Mouse (Mus musculus) forebrain, postnatal 0 days (tissue): Measurements from ENCODE around the gene Gm1673. TPM values are rescaled to one million over a fixed set of nuclear protein-coding genes. Genes with fewer than 3 reads are reported as not detected.

Experiments used
- ATAC-seq: fragments of 200-750 bp; cut with Nextera tagmentation; 2 replicates; pipeline ENCODE4 v1.8.0; 2017; ENCODE audit warnings: mild to moderate bottlenecking, moderate library complexity
- DNase-seq: peaks from one replicate; pipeline ENCODE4 v3.0.0-alpha.2; 2015
- H3K27ac ChIP-seq: fragments of 300-500 bp; sonication (generic); 2 replicates; pipeline ENCODE4 v1.5.1; 2014; ENCODE audit warnings: low read depth, mild to moderate bottlenecking, antibody characterized with exemption, low read length, moderate library complexity, mixed read lengths
- H3K27me3 ChIP-seq: fragments of 300-500 bp; sonication (generic); 2 replicates; pipeline ENCODE4 v1.6.1; 2014; ENCODE audit warnings: mild to moderate bottlenecking, low read length, mixed read lengths; ENCODE audit not compliant: insufficient read depth
- H3K36me3 ChIP-seq: fragments of 300-500 bp; sonication (generic); 2 replicates; pipeline ENCODE4 v1.6.1; 2014; ENCODE audit warnings: mild to moderate bottlenecking, moderate library complexity; ENCODE audit not compliant: insufficient read depth
- H3K4me1 ChIP-seq: fragments of 300-500 bp; sonication (generic); 2 replicates; pipeline ENCODE4 v1.6.1; 2014; ENCODE audit warnings: antibody characterized with exemption; ENCODE audit not compliant: insufficient read depth
- H3K4me2 ChIP-seq: fragments of 300-500 bp; sonication (generic); 2 replicates; pipeline ENCODE4 v1.6.1; 2014; ENCODE audit warnings: low read depth, mild to moderate bottlenecking, moderate library complexity
- H3K4me3 ChIP-seq: fragments of 300-500 bp; sonication (generic); 2 replicates; pipeline ENCODE4 v1.5.1; 2014; ENCODE audit warnings: low read depth, low read length, mixed read lengths
- H3K9ac ChIP-seq: fragments of 300-500 bp; sonication (generic); 2 replicates; pipeline ENCODE4 v1.6.1; 2014; ENCODE audit warnings: mild to moderate bottlenecking
- H3K9me3 ChIP-seq: fragments of 300-500 bp; sonication (generic); 2 replicates; pipeline ENCODE4 v1.6.1; 2016; ENCODE audit warnings: low read length
- CTCF ChIP-seq: sonication (generic); IDR thresholded peaks from 2 replicates; pipeline ENCODE4 v1.5.1; 2016; ENCODE audit warnings: antibody characterized with exemption, control low read depth, low read depth
- WGBS: fragments of 180-500 bp; shearing (Covaris S2); extraction: QIAGEN DNeasy Blood & Tissue Kit; methylation state at CpG from one replicate; pipeline ENCODE4 v1.1.7; 2014; 5-methylcytosine and 5-hydroxymethylcytosine counted together
- polyA plus RNA-seq: library from polyadenylated mRNA; unstranded; fragments of >200 nt; fragmentation: Nextera tagmentation; extraction: Ambion mirVana; gene quantifications from 2 replicates; pipeline ENCODE4 v1.2.1, GENCODE M21; 2015
- total RNA-seq: library from RNA; depleted of rRNA; stranded (reverse); fragments of >200 nt; gene quantifications from 2 replicates; pipeline ENCODE4 v1.2.3, GENCODE M21; 2014

Gm1673 gene
- total and polyA plus RNA-seq, 2 experiments from 2014 or later: 539 to 747 TPM

DNA sequence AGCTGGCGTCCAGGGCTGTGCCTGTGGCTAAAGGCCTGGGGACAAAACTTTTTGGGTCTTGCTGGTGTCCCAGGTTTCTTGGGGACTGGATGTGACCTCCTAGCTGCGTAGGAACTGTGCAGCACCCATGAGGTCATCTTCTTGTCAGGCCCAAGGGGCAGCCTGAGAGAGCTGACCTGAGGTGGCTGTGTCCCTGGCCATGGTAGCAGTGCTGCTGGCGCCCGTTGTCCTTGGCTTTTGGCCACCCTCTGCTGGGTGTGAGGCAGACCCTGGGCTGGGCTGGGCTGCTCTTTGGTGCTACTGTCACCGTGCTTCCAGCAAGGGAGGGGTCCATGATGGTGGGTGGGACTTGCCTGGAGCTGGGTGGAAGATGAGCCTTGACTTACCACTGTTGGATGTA is 21.4 kb downstream of the Gm1673 start:
- WGBS: 82% methylated on average over 5 of the region's 5 CpGs
- ATAC-seq: no peak

DNA sequence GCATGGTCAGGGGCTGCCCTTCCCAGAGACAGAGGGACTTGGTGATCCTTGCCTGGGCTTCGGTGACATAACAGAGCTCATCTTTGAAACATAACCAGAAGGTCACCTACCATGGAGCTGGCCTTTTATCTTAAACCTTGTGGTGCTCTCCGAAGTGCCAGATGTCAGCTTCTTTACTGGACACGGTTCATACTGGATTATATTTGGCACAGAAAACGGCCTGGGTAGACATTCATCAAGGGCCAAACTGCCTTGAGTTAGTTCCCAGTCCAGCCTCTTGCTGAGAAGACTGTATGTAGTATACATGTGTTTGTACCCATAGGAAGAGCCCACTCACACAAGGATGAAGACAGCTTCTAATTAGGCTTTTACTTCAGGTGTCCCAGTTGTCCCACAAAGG is 23.6 kb downstream of the Gm1673 start:
- no peak overlapping the region for H3K9ac ChIP-seq
- peaks cover 9% of the 10 kb centered on the region; the same call in 1 of the 2 replicates for H3K36me3 ChIP-seq
- H3K4me1 ChIP-seq: no peaks in the 10 kb centered on the region
- no peak overlapping the region for H3K27ac ChIP-seq
- ATAC-seq: no peak
- no peak for TF ChIP-seq CTCF
- no peak overlapping the region for H3K4me2 ChIP-seq
- no peaks in the 10 kb centered on the region for H3K9me3 ChIP-seq
- no peak for DNase-seq
- WGBS: 81% methylated on average over 4 of the region's 4 CpGs
- H3K4me3 ChIP-seq: no peak overlapping the region
- no peaks in the 10 kb centered on the region for H3K27me3 ChIP-seq

More for the DNA sequence above, 21.4 kb downstream of the Gm1673 start:
- peaks cover under 1% of the 10 kb centered on the region for H3K4me1 ChIP-seq
- no peak for TF ChIP-seq CTCF
- no peak overlapping the region for H3K9ac ChIP-seq
- no peak overlapping the region for H3K27ac ChIP-seq
- H3K27me3 ChIP-seq: no peaks in the 10 kb centered on the region
- no peaks in the 10 kb centered on the region for H3K9me3 ChIP-seq
- no peak overlapping the region for H3K4me2 ChIP-seq
- no peak for DNase-seq
- H3K36me3 ChIP-seq: peaks cover 31% of the 10 kb centered on the region; the same call in 1 of the 2 replicates
- H3K4me3 ChIP-seq: no peak overlapping the region

- no peaks in the 10 kb centered on the region for H3K27me3 ChIP-seq
- 0 out of 2 replicates have a peak, but pooled peaks cover 6% of the 10 kb centered on the region for H3K36me3 ChIP-seq
- WGBS: 90% methylated on average over 4 of the region's 4 CpGs
- H3K4me3 ChIP-seq: no peak overlapping the region
- no peaks in the 10 kb centered on the region for H3K4me1 ChIP-seq
- no peak for ATAC-seq
- H3K4me2 ChIP-seq: no peak overlapping the region
- TF ChIP-seq CTCF: no peak
- H3K9ac ChIP-seq: no peak overlapping the region
- no peak overlapping the region for H3K27ac ChIP-seq
- H3K9me3 ChIP-seq: no peaks in the 10 kb centered on the region
- DNase-seq: no peak
These were observed 24.2 kb downstream of the Gm1673 start for GRCm38 (mm10) chr5:34007392-34007941.

- Histone ChIP-seq H3K27ac (no peak overlapping the region), H3K9ac (no peak overlapping the region), H3K4me3 (no peak overlapping the region), H3K4me2 (no peak overlapping the region), H3K4me1 (no peaks in the 10 kb centered on the region), H3K9me3 (no peaks in the 10 kb centered on the region), H3K27me3 (no peaks in the 10 kb centered on the region), H3K36me3 (no peaks in the 10 kb centered on the region)
- TF ChIP-seq CTCF: 0 out of 2 replicates have a peak, but pooled peaks have one; percentile 12
- DNase-seq (no peak), ATAC-seq (no peak)
- WGBS: 68% methylated on average over 1 of the region's 1 CpGs
These were observed 31.4 kb downstream of the Gm1673 start for GRCm38 (mm10) chr5:34014652-34015051.

DNA sequence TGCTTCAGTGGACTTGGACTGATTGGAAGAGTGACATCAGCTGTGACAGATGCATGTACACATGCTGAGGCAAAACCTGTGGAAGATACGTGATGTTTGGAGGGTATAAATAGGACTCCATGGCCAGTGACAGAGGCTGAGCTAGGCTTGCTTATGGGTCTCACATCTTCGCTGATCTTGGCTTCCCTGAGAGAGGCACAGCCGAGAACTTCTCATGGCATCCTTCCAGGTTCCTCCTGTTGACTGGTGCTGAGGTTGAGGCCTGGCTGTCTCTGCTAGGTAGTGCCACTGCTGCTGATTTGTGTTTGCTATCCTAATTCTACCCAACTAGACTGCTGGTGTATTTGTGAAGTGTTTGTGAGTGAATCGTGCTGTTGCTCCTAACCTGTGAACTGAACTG is 35.7 kb downstream of the Gm1673 start:
- Histone ChIP-seq H3K27ac (no peak overlapping the region), H3K4me1 (no peaks in the 10 kb centered on the region), H3K9me3 (no peaks in the 10 kb centered on the region), H3K4me3 (no peak overlapping the region), H3K4me2 (no peak overlapping the region), H3K9ac (no peak overlapping the region), H3K27me3 (no peaks in the 10 kb centered on the region), H3K36me3 (no peaks in the 10 kb centered on the region)
- DNase-seq (no peak), ATAC-seq (no peak)
- 80% methylated on average over 4 of the region's 4 CpGs for WGBS
- TF ChIP-seq CTCF: no peak

DNA sequence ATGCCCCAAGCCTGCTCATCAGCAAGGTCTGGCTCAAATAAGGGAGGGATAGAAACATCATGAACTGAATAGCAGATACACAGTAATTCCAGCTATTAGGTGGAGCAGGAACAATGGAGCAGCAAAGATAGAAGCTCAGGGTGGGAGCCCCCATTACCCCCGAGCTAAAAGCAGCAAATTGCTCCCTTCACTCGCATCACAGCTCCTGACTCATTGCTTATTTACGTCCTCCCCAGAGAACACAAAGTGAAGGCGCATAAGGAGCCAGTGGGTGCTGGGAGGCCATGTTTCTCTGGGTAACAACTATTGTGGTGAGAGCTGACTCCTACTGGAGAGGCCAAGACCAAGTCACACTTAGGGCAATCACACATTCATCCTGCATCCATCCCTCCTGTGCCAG is 46.9 kb downstream of the Gm1673 start:
- no peak for TF ChIP-seq CTCF
- H3K27me3 ChIP-seq: no peaks in the 10 kb centered on the region
- no peak overlapping the region for H3K9ac ChIP-seq
- H3K4me2 ChIP-seq: no peak overlapping the region
- no peak for ATAC-seq
- no peak overlapping the region; the same call in 1 of the 2 replicates for H3K27ac ChIP-seq
- no peaks in the 10 kb centered on the region for H3K4me1 ChIP-seq
- H3K4me3 ChIP-seq: no peak overlapping the region
- no peaks in the 10 kb centered on the region for H3K9me3 ChIP-seq
- no peaks in the 10 kb centered on the region for H3K36me3 ChIP-seq
- no peak for DNase-seq
- 55% methylated on average over 4 of the region's 4 CpGs for WGBS

DNA sequence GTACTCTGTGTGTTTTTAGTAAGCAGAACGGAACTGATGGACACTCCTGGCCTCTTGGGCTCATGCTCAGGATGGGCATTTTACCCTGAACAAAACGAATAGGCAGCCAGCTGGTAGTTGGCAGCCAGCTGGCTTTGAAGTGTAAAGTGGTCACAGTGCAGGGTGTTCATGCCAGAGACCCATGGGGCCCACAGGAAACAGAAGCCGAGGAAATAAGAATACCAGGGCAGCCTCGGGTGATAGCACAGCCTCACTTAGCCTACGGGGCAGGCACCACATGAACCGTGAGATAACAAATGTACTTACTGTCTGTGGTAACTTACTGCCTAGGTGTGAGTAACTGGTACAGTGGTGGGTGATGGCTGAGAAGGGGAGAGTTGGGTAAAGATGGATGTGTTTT is 47.8 kb downstream of the Gm1673 start:
- H3K9me3 ChIP-seq: no peaks in the 10 kb centered on the region
- no peak for TF ChIP-seq CTCF
- H3K4me3 ChIP-seq: no peak overlapping the region
- H3K36me3 ChIP-seq: no peaks in the 10 kb centered on the region
- H3K4me2 ChIP-seq: no peak overlapping the region
- WGBS: 60% methylated on average over 6 of the region's 6 CpGs
- no peaks in the 10 kb centered on the region for H3K4me1 ChIP-seq
- DNase-seq (no peak), ATAC-seq (no peak)
- H3K27ac ChIP-seq: no peak overlapping the region
- no peaks in the 10 kb centered on the region for H3K27me3 ChIP-seq
- no peak overlapping the region for H3K9ac ChIP-seq
